Mouse (Mus musculus) embryonic facial prominence, embryonic 14.5 days (tissue): ENCODE measurements around the gene Lrrc8d. TPM values are rescaled to one million over a fixed set of nuclear protein-coding genes. Genes with fewer than 3 reads are reported as not detected.

Experiments used
- ATAC-seq: fragments of 200-750 bp; cut with Nextera tagmentation; 2 replicates; pipeline ENCODE4 v1.8.0; 2017; ENCODE audit warnings: low read depth, moderate number of reproducible peaks, moderate TSS enrichment
- DNase-seq: peaks from one replicate; pipeline ENCODE4 v3.0.0-alpha.2; 2015; ENCODE audit warnings: low spot score
- H3K27ac ChIP-seq: fragments of 300-500 bp; sonication (generic); replicated peaks from 2 replicates; pipeline ENCODE4 v1.5.1; 2014; ENCODE audit warnings: low read depth, mild to moderate bottlenecking, low read length, moderate library complexity
- H3K27me3 ChIP-seq: fragments of 300-500 bp; sonication (generic); replicated peaks from 2 replicates; pipeline ENCODE4 v1.6.1; 2014; ENCODE audit warnings: low read length; ENCODE audit not compliant: control insufficient read depth, insufficient read depth
- H3K36me3 ChIP-seq: fragments of 300-500 bp; sonication (generic); 2 replicates; pipeline ENCODE4 v1.6.1; 2014; ENCODE audit warnings: low read length, mixed read lengths; ENCODE audit not compliant: control insufficient read depth, insufficient read depth
- H3K4me1 ChIP-seq: fragments of 300-500 bp; sonication (generic); 2 replicates; pipeline ENCODE4 v1.6.1; 2014; ENCODE audit warnings: antibody characterized with exemption, low read length; ENCODE audit not compliant: control insufficient read depth, insufficient read depth
- H3K4me2 ChIP-seq: fragments of 300-500 bp; sonication (generic); 2 replicates; pipeline ENCODE4 v1.6.1; 2014; ENCODE audit warnings: low read depth, mild to moderate bottlenecking, low read length, moderate library complexity, mixed read lengths
- H3K4me3 ChIP-seq: fragments of 300-500 bp; sonication (generic); 2 replicates; pipeline ENCODE4 v1.5.1; 2014; ENCODE audit warnings: low read depth, mild to moderate bottlenecking, low read length
- H3K9ac ChIP-seq: fragments of 300-500 bp; sonication (generic); 2 replicates; pipeline ENCODE4 v1.6.1; 2014; ENCODE audit warnings: low read depth, mild to moderate bottlenecking, low read length, moderate library complexity, mixed read lengths
- H3K9me3 ChIP-seq: fragments of 300-500 bp; sonication (generic); 2 replicates; pipeline ENCODE4 v1.6.1; 2016; ENCODE audit warnings: low read length; ENCODE audit not compliant: control insufficient read depth
- WGBS: fragments of 180-500 bp; shearing (Covaris S2); extraction: QIAGEN DNeasy Blood & Tissue Kit; methylation state at CpG from one replicate; pipeline ENCODE4 v1.1.7; 2014; 5-methylcytosine and 5-hydroxymethylcytosine counted together
- polyA plus RNA-seq: library from polyadenylated mRNA; unstranded; fragments of >200 nt; fragmentation: Nextera tagmentation; extraction: Ambion mirVana; gene quantifications from 2 replicates; pipeline ENCODE4 v1.2.1, GENCODE M21; 2014

The Lrrc8d gene
- polyA plus RNA-seq, 1 experiment from 2014 or later, result 14.9 TPM

DNA sequence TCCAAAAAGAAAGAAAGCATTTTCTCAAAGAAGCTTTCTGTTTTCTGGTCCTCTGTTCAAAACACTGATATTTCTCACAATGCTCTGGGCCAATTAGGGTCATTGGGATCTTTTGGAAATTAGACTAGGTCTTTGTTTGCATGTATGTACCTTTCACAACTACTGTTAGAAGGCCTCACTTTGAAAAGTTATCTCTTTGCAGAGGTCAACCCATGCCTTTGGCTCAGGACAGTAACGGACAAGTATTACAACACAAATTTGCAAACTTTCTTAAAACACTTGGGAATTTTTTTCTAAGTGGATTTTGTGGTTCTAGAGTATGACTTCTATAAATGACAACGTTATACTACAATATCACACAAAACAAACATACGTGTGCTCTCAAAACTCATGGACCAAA lies 128.3 kb downstream of the Lrrc8d start:
- H3K4me2 ChIP-seq, result no peak overlapping the region
- H3K36me3 ChIP-seq, result no peaks in the 10 kb centered on the region
- H3K9ac ChIP-seq, result no peak overlapping the region
- no peaks in the 10 kb centered on the region for H3K27me3 ChIP-seq
- no peak overlapping the region for H3K27ac ChIP-seq
- H3K9me3 ChIP-seq, result no peaks in the 10 kb centered on the region
- H3K4me1 ChIP-seq, result peaks cover 4% of the 10 kb centered on the region
- no peak for DNase-seq
- 91% methylated on average over 3 of the region's 3 CpGs for WGBS
- ATAC-seq, result no peak
- H3K4me3 ChIP-seq, result no peak overlapping the region

GRCm38 (mm10) chr5:105829008-105829586 lies 129.3 kb downstream of the Lrrc8d start:
- Histone ChIP-seq H3K27me3 (no peaks in the 10 kb centered on the region), H3K4me3 (no peak overlapping the region), H3K27ac (no peak overlapping the region), H3K9ac (no peak overlapping the region), H3K4me2 (no peak overlapping the region), H3K36me3 (no peaks in the 10 kb centered on the region), H3K9me3 (no peaks in the 10 kb centered on the region), H3K4me1 (no peaks in the 10 kb centered on the region)
- ATAC-seq (no peak), DNase-seq (no peak)
- 30% methylated on average over 7 of the region's 7 CpGs for WGBS

- Histone ChIP-seq H3K9ac (no peak overlapping the region), H3K36me3 (no peaks in the 10 kb centered on the region), H3K4me1 (no peaks in the 10 kb centered on the region), H3K4me3 (no peak overlapping the region), H3K27me3 (no peaks in the 10 kb centered on the region), H3K4me2 (no peak overlapping the region), H3K27ac (no peak overlapping the region), H3K9me3 (no peaks in the 10 kb centered on the region)
- ATAC-seq (no peak), DNase-seq (peak; percentile 24)
- WGBS, result 56% methylated on average over 7 of the region's 7 CpGs
These were observed 132.4 kb downstream of the Lrrc8d start for GRCm38 (mm10) chr5:105832140-105832539.

DNA sequence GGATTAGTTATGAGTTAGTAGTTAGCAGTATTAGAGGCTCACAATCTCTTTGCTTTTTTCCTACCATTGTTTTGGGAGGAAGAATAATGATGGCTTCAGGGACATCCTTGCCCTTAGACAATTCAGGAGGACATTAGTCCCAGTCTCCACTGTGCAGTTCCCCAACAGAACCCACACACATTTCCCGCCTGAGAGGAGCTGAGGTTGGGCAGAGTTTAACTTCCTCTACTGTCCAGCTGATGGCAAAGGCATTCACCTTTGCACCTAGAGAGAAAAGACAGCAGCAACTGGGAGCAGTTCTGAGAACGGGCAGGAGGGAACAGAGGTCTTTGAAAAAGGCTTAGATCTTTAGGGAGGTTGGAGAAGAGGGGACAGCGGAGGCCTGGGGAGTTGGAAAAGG lies 134.2 kb downstream of the Lrrc8d start:
- no peak for ATAC-seq
- WGBS, result 65% methylated on average over 3 of the region's 3 CpGs

DNA sequence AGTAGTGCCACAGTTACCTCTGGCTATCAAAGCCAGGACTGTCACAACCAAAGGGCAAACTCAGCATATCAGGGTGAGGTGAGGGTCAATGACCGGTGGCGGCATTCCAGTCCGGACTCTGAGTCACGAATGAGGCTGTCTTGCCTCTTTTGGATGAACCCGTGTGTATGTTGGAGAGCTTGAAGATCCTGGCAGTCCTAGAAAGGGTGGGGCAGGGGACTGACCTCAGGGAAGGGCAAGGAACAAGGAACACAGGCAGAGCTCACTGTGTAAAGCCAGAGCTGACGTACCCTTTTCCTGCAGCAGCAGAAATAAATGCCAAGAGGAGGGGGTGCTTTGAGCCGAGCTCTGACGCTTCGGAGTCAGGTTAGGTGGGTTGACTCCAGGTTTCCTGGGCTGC lies 136.2 kb downstream of the Lrrc8d start:
- H3K4me1 ChIP-seq, result no peaks in the 10 kb centered on the region
- DNase-seq (no peak), ATAC-seq (no peak)
- 68% methylated on average over 9 of the region's 9 CpGs for WGBS
- H3K4me2 ChIP-seq, result no peak overlapping the region
- H3K36me3 ChIP-seq, result no peaks in the 10 kb centered on the region
- H3K9ac ChIP-seq, result no peak overlapping the region
- H3K4me3 ChIP-seq, result no peak overlapping the region
- no peaks in the 10 kb centered on the region for H3K9me3 ChIP-seq
- no peaks in the 10 kb centered on the region for H3K27me3 ChIP-seq
- no peak overlapping the region for H3K27ac ChIP-seq

More for the DNA sequence above, 134.2 kb downstream of the Lrrc8d start:
- no peaks in the 10 kb centered on the region for H3K27me3 ChIP-seq
- no peaks in the 10 kb centered on the region for H3K4me1 ChIP-seq
- no peak overlapping the region for H3K9ac ChIP-seq
- H3K9me3 ChIP-seq, result no peaks in the 10 kb centered on the region
- no peak overlapping the region for H3K4me2 ChIP-seq
- H3K27ac ChIP-seq, result no peak overlapping the region
- H3K36me3 ChIP-seq, result no peaks in the 10 kb centered on the region
- DNase-seq, result no peak
- H3K4me3 ChIP-seq, result no peak overlapping the region

GRCm38 (mm10) chr5:105839740-105840310 lies 140.1 kb downstream of the Lrrc8d start:
- no peak for ATAC-seq
- H3K36me3 ChIP-seq, result no peaks in the 10 kb centered on the region
- no peaks in the 10 kb centered on the region for H3K27me3 ChIP-seq
- H3K9ac ChIP-seq, result no peak overlapping the region
- no peaks in the 10 kb centered on the region for H3K4me1 ChIP-seq
- DNase-seq, result no peak
- H3K4me2 ChIP-seq, result no peak overlapping the region
- H3K4me3 ChIP-seq, result no peak overlapping the region
- 72% methylated on average over 13 of the region's 13 CpGs for WGBS
- no peak overlapping the region for H3K27ac ChIP-seq
- no peaks in the 10 kb centered on the region for H3K9me3 ChIP-seq

GRCm38 (mm10) chr5:105844044-105844753 lies 144.4 kb downstream of the Lrrc8d start:
- no peak for ATAC-seq
- H3K27ac ChIP-seq, result no peak overlapping the region
- WGBS, result 81% methylated on average over 10 of the region's 10 CpGs

DNA sequence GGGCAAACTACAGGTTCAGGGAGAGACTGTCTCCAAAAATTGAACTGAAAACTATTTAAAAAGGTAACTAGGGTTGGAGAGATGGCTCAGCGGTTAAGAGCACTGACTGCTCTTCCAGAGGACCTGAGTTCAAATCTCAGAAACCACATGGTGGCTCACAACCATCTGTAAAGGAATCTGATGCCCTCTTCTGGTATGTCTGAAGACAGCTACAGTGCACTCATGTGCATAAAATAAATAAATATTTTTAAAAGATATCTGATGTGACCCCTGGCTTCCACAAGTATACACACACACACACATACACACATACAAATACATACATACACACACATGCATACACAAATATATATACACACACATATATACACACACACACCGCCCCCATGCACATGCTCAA lies 145.3 kb downstream of the Lrrc8d start:
- no peak for ATAC-seq
- Histone ChIP-seq H3K4me1 (0 out of 2 replicates have a peak, but pooled peaks cover 3% of the 10 kb centered on the region), H3K27me3 (no peaks in the 10 kb centered on the region), H3K4me2 (no peak overlapping the region), H3K9ac (no peak overlapping the region), H3K36me3 (no peaks in the 10 kb centered on the region), H3K27ac (no peak overlapping the region), H3K4me3 (no peak overlapping the region), H3K9me3 (no peaks in the 10 kb centered on the region)
- 91% methylated on average over 2 of the region's 2 CpGs for WGBS
- DNase-seq, result no peak

More at GRCm38 (mm10) chr5:105844044-105844753, 144.4 kb downstream of the Lrrc8d start:
- no peak overlapping the region for H3K4me2 ChIP-seq
- H3K36me3 ChIP-seq, result no peaks in the 10 kb centered on the region
- H3K9me3 ChIP-seq, result no peaks in the 10 kb centered on the region
- no peaks in the 10 kb centered on the region for H3K27me3 ChIP-seq
- no peak overlapping the region for H3K4me3 ChIP-seq
- no peak overlapping the region for H3K9ac ChIP-seq
- no peak for DNase-seq
- no peaks in the 10 kb centered on the region for H3K4me1 ChIP-seq
